Mouse (Mus musculus) intestine, embryonic 14.5 days (tissue): ENCODE data around the gene Fmo1. TPM values are rescaled to one million over a fixed set of nuclear protein-coding genes. Genes with fewer than 3 reads are reported as not detected.

Experiments
- ATAC-seq: fragments of 200-750 bp; cut with Nextera tagmentation; replicated peaks from 2 replicates; pipeline ENCODE4 v1.8.0; 2017; ENCODE audit warnings: low read depth, moderate number of reproducible peaks, moderate TSS enrichment, moderate library complexity; ENCODE audit not compliant: low FRiP score, low TSS enrichment
- DNase-seq: peaks from one replicate; pipeline ENCODE4 v3.0.0-alpha.2; 2018; ENCODE audit warnings: low spot score
- H3K27ac ChIP-seq: fragments of 300-500 bp; sonication (generic); 2 replicates; pipeline ENCODE4 v1.5.1; 2014; ENCODE audit warnings: low read depth, mild to moderate bottlenecking, control low read depth
- H3K27me3 ChIP-seq: fragments of 300-500 bp; sonication (generic); replicated peaks from 2 replicates; pipeline ENCODE4 v1.6.1; 2014; ENCODE audit warnings: low read length, control low read depth; ENCODE audit not compliant: control insufficient read depth, insufficient read depth
- H3K36me3 ChIP-seq: fragments of 300-500 bp; sonication (generic); 2 replicates; pipeline ENCODE4 v1.6.1; 2014; ENCODE audit warnings: low read length, control low read depth; ENCODE audit not compliant: control insufficient read depth, insufficient read depth
- H3K4me1 ChIP-seq: fragments of 300-500 bp; sonication (generic); replicated peaks from 2 replicates; pipeline ENCODE4 v1.6.1; 2014; ENCODE audit warnings: low read length, control low read depth, mixed read lengths; ENCODE audit not compliant: control insufficient read depth, insufficient read depth
- H3K4me2 ChIP-seq: fragments of 300-500 bp; sonication (generic); 2 replicates; pipeline ENCODE4 v1.6.1; 2014; ENCODE audit warnings: low read length
- H3K4me3 ChIP-seq: fragments of 300-500 bp; sonication (generic); 2 replicates; pipeline ENCODE4 v1.5.1; 2014; ENCODE audit warnings: low read depth, low read length, control low read depth, mixed read lengths
- H3K9ac ChIP-seq: fragments of 300-500 bp; sonication (generic); 2 replicates; pipeline ENCODE4 v1.6.1; 2014; ENCODE audit warnings: mild to moderate bottlenecking, low read length
- H3K9me3 ChIP-seq: fragments of 300-500 bp; sonication (generic); 2 replicates; pipeline ENCODE4 v1.6.1; 2016; ENCODE audit warnings: low read length, control low read depth; ENCODE audit not compliant: control insufficient read depth
- WGBS: fragments of 180-500 bp; shearing (Covaris S2); extraction: QIAGEN DNeasy Blood & Tissue Kit; methylation state at CpG from one replicate; pipeline ENCODE4 v1.1.7; 2014; 5-methylcytosine and 5-hydroxymethylcytosine counted together
- polyA plus RNA-seq: library from polyadenylated mRNA; unstranded; fragments of >200 nt; fragmentation: Nextera tagmentation; extraction: Ambion mirVana; gene quantifications from 2 replicates; pipeline ENCODE4 v1.2.1, GENCODE M21; 2014

The Fmo1 gene
- polyA plus RNA-seq, 1 experiment from 2014 or later: 12.4 TPM

- Histone ChIP-seq H3K4me3 (no peak overlapping the region), H3K36me3 (no peaks in the 10 kb centered on the region), H3K27me3 (no peaks in the 10 kb centered on the region), H3K4me1 (peaks cover 6% of the 10 kb centered on the region), H3K9me3 (no peaks in the 10 kb centered on the region), H3K4me2 (0 out of 2 replicates have a peak overlapping the region, but pooled peaks have one; percentile 1), H3K9ac (no peak overlapping the region), H3K27ac (peak overlapping the region; percentile 44; the same call in 1 of the 2 replicates)
- 65% methylated on average over 17 of the region's 18 CpGs for WGBS
- DNase-seq (peak; percentile 55), ATAC-seq (no peak)
Observed at GRCm38 (mm10) chr1:162857766-162858747, 8.4 kb downstream of the Fmo1 start.

GRCm38 (mm10) chr1:162853812-162854482, 12.5 kb downstream of the Fmo1 start:
- Histone ChIP-seq H3K4me3 (no peak overlapping the region), H3K36me3 (no peaks in the 10 kb centered on the region), H3K9ac (no peak overlapping the region), H3K27ac (no peak overlapping the region), H3K9me3 (no peaks in the 10 kb centered on the region), H3K4me2 (no peak overlapping the region), H3K27me3 (no peaks in the 10 kb centered on the region), H3K4me1 (0 out of 2 replicates have a peak, but pooled peaks cover 3% of the 10 kb centered on the region)
- ATAC-seq (peak; percentile 61), DNase-seq (peak; percentile 53)
- whole genome bisulfite sequencing: 54% methylated on average over 3 of the region's 3 CpGs

GRCm38 (mm10) chr1:162847554-162847953, 18.9 kb downstream of the Fmo1 start:
- Histone ChIP-seq H3K9me3 (no peaks in the 10 kb centered on the region), H3K36me3 (no peaks in the 10 kb centered on the region), H3K4me3 (no peak overlapping the region), H3K4me2 (no peak overlapping the region), H3K27ac (no peak overlapping the region), H3K9ac (no peak overlapping the region), H3K27me3 (no peaks in the 10 kb centered on the region), H3K4me1 (no peaks in the 10 kb centered on the region)
- ATAC-seq (no peak), DNase-seq (no peak)
- 96% methylated on average over 6 of the region's 6 CpGs for WGBS

DNA sequence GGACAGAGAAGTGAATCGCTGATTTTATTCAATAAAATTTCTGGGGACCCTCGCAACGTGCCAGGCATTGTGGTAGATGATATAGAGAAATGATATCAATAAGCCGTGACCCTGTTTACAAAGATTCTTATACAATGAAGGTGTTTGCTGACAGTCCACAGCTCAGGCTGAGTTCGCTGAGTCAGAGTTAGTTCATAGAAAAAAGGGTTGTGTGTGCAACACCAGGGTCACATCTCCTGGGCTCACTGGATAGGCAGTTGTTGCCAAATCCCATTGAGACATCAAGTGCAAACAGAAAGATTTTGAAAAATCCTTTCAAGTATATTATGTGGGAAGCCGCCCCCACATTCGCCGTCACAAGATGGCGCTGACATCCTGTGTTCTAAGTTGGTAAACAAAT, 26.2 kb downstream of the Fmo1 start:
- Histone ChIP-seq H3K9ac (no peak overlapping the region), H3K9me3 (no peaks in the 10 kb centered on the region), H3K36me3 (no peaks in the 10 kb centered on the region), H3K4me3 (no peak overlapping the region), H3K27ac (no peak overlapping the region), H3K27me3 (no peaks in the 10 kb centered on the region), H3K4me1 (no peaks in the 10 kb centered on the region), H3K4me2 (no peak overlapping the region)
- DNase-seq (no peak), ATAC-seq (no peak)
- 92% methylated on average over 9 of the region's 9 CpGs for WGBS

- no peak overlapping the region for H3K27ac ChIP-seq
- no peaks in the 10 kb centered on the region for H3K27me3 ChIP-seq
- H3K4me2 ChIP-seq: no peak overlapping the region
- H3K9me3 ChIP-seq: no peaks in the 10 kb centered on the region
- H3K9ac ChIP-seq: no peak overlapping the region
- H3K4me3 ChIP-seq: no peak overlapping the region
- 95% methylated on average over 6 of the region's 6 CpGs for WGBS
- ATAC-seq: no peak
- no peaks in the 10 kb centered on the region for H3K36me3 ChIP-seq
- no peaks in the 10 kb centered on the region for H3K4me1 ChIP-seq
- no peak for DNase-seq
Observed at GRCm38 (mm10) chr1:162838976-162839375, 27.4 kb downstream of the Fmo1 start.

- ATAC-seq: no peak
- Histone ChIP-seq H3K36me3 (no peaks in the 10 kb centered on the region), H3K27me3 (no peaks in the 10 kb centered on the region), H3K4me1 (no peaks in the 10 kb centered on the region), H3K9me3 (no peaks in the 10 kb centered on the region), H3K27ac (no peak overlapping the region), H3K9ac (no peak overlapping the region), H3K4me3 (no peak overlapping the region), H3K4me2 (no peak overlapping the region)
- DNase-seq: no peak
- 80% methylated on average over 5 of the region's 5 CpGs for WGBS
Observed at GRCm38 (mm10) chr1:162834342-162834741, 32.1 kb downstream of the Fmo1 start.

DNA sequence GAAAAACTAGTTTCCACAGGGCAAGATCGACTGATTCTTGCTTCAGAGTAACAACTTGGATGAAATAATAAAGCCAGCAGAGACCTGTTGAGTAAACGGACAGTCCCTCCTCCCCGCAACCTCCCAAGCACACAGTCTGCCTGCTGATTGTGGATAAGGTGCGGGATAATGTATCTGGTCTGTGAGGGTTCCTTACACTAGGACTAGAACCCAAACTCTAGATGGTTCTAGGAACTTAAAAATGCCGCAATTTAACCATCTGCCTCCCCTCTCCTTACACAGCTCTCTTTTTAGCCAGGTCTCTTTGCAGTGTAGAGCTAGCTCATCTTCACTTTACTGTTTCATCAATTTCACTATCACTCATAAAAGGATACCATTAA, 33.8 kb downstream of the Fmo1 start:
- 44% methylated on average over 5 of the region's 5 CpGs for WGBS
- ATAC-seq (no peak), DNase-seq (no peak)
- no peaks in the 10 kb centered on the region for H3K4me1 ChIP-seq
- peak overlapping the region; percentile 4; the same call in 1 of the 2 replicates for H3K4me2 ChIP-seq
- H3K4me3 ChIP-seq: no peak overlapping the region
- no peak overlapping the region for H3K27ac ChIP-seq
- H3K9me3 ChIP-seq: no peaks in the 10 kb centered on the region
- H3K36me3 ChIP-seq: no peaks in the 10 kb centered on the region
- H3K27me3 ChIP-seq: no peaks in the 10 kb centered on the region
- H3K9ac ChIP-seq: no peak overlapping the region

DNA sequence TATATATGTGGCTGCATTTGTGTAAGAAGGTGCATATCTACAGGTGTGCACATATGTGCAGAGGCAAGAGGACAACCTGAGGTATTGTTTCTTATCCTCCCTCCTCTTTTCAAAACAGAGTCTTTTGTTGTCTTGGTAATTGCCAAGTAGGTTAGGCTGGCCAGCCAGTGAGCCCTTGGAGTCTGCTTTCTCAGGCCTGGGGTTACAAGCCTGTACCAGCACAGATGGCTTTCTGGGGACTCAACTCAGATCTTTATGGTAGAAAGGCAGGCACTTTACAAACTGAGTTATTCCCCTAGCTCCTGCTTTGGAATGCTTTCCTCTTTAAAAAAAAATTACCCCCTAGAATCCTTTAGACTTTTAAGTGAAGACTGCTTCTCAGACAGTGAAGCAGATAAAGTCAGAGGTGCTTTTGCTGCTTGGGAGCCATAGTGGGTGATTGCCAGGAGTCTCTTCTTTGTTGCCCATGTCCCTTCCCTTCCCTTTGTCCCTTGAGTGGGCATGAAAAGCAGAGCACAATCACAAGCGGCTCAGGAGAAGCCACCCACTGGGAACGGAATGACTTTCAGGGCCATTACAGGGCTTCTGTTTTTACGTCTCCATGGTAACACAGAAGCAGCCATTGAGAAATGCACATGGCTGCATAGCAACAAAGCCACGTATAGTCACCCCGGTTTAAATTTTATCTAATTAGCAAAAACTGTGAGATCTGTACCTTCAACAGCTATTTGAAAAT, 34.4 kb downstream of the Fmo1 start:
- 9% methylated on average over 5 of the region's 5 CpGs for WGBS
- peak overlapping the region; percentile 4; the same call in 1 of the 2 replicates for H3K4me2 ChIP-seq
- no peak for DNase-seq

More for the DNA sequence above, 34.4 kb downstream of the Fmo1 start:
- Histone ChIP-seq H3K27ac (no peak overlapping the region), H3K27me3 (no peaks in the 10 kb centered on the region), H3K4me1 (no peaks in the 10 kb centered on the region), H3K4me3 (no peak overlapping the region), H3K9ac (no peak overlapping the region), H3K36me3 (no peaks in the 10 kb centered on the region), H3K9me3 (no peaks in the 10 kb centered on the region)
- no peak; the same call in 1 of the 2 replicates for ATAC-seq
